14 mouse cellular contexts compared by ENCODE assay signal in the genomic region with DNA sequence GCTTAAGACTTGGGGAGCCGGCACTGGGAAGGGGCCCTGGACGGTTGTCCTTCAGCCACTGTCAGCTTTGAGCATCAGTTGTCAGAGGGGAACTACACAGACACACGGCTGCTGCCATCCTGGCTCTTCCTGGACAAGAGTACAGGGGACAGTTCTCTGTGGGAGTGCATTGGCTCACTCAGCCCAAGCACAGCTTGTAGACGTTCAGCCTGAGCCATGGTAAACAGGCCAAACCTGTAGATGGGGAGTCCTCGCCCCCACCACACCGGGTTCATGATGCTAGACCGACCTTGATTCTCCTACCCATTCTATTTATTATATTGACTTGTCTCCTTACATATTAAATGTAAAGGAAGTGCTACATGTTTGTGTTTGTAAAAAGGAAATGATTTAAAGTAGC.
"Had no signal": no experiment of that assay in that cellular context is flagged by ENCODE, and none has a peak within 500 bp of the region (broad histone marks: within the 10 kb centered on the region; RNA-seq: fewer than 3 reads in every experiment).

No protein-coding gene starts in this region.

- ATAC-seq: lung, postnatal 0 days had no signal

- H3K4me2 ChIP-seq: kidney, embryonic 15.5 days; limb, embryonic 13.5 days; liver, embryonic 15.5 days; neural tube, embryonic 13.5 days; stomach, embryonic 15.5 days had no signal

- H3K27me3 ChIP-seq: kidney, embryonic 15.5 days; limb, embryonic 13.5 days; liver, embryonic 15.5 days; neural tube, embryonic 13.5 days; stomach, embryonic 15.5 days had no signal

- H3K4me3 ChIP-seq: kidney, embryonic 15.5 days; limb, embryonic 13.5 days; liver, embryonic 15.5 days; neural tube, embryonic 13.5 days; stomach, embryonic 15.5 days had no signal

- H3K36me3 ChIP-seq: liver, embryonic 15.5 days had no signal

- H3K9me3 ChIP-seq: kidney, embryonic 15.5 days; limb, embryonic 13.5 days; liver, embryonic 15.5 days; neural tube, embryonic 13.5 days; stomach, embryonic 15.5 days had no signal

- H3K4me1 ChIP-seq: kidney, embryonic 15.5 days; limb, embryonic 13.5 days; liver, embryonic 15.5 days; neural tube, embryonic 13.5 days; stomach, embryonic 15.5 days had no signal

- H3K9ac ChIP-seq: kidney, embryonic 15.5 days; limb, embryonic 13.5 days; liver, embryonic 15.5 days; neural tube, embryonic 13.5 days; stomach, embryonic 15.5 days had no signal

- H3K27ac ChIP-seq: kidney, embryonic 15.5 days; limb, embryonic 13.5 days; liver, embryonic 15.5 days; neural tube, embryonic 13.5 days; stomach, embryonic 15.5 days had no signal

- DNase-seq: kidney, postnatal 14 days; left cerebral cortex, postnatal 4 days; lung, adult 2 months; lung, postnatal 36 days; midbrain, embryonic 14.5 days; retina, postnatal 1 day; right cerebral cortex, postnatal 4 days; thymus, postnatal 36 days had no signal
